Mouse (Mus musculus): ENCODE results near the gene Zfp40. TPM values are rescaled to one million over a fixed set of nuclear protein-coding genes. Genes with fewer than 3 reads are reported as not detected.
A peak's percentile ranks its signal among the peaks of the same experiment; 100 is the strongest.
"Not testable (repeated sequence)": the region's sequence is repeated elsewhere in the genome, so short reads cannot be mapped to it uniquely, and the experiment has no call there.

Zfp40 gene
- 23.1 and 24.0 TPM in 2 replicates for polyA plus RNA-seq (2016; fragmentation: Nextera tagmentation; extraction: Ambion mirVana)

GRCm38 (mm10) chr17:23192453-23193379 lies at the start of gene Zfp40:
TSS of gene Zfp40 (minus strand) at chr17:23193252.
- H3K9ac ChIP-seq (replicated peaks), result peak within 1 kb of the TSS; percentile 81
- 4% methylated on average over 27 of the region's 27 CpGs for WGBS
- peak within 1 kb of the TSS; percentile 65 for H3K4me2 ChIP-seq (replicated peaks)
- peak within 1 kb of the TSS; percentile 63 for H3K27ac ChIP-seq (replicated peaks)
- H3K9me3 ChIP-seq, result no peaks in the 10 kb centered on the region
- H3K4me3 ChIP-seq, result peak within 1 kb of the TSS; percentile 69
- H3K36me3 ChIP-seq, result peaks cover 8% of the 10 kb centered on the region
- peak; percentile 100 for ATAC-seq (ENCODE audit: low FRiP score, low read depth)
- no peaks in the 10 kb centered on the region for H3K27me3 ChIP-seq
- H3K4me1 ChIP-seq, result peaks cover 5% of the 10 kb centered on the region; the same call in 1 of the 2 replicates

GRCm38 (mm10) chr17:23218320-23218719 lies 25.3 kb upstream of the Zfp40 start:
- Histone ChIP-seq H3K27ac (replicated peaks) (no peak overlapping the region), H3K36me3 (no peaks in the 10 kb centered on the region), H3K4me2 (replicated peaks) (no peak overlapping the region), H3K9me3 (peaks cover 5% of the 10 kb centered on the region; the same call in 1 of the 2 replicates), H3K27me3 (no peaks in the 10 kb centered on the region), H3K9ac (replicated peaks) (no peak overlapping the region), H3K4me3 (no peak overlapping the region), H3K4me1 (no peaks in the 10 kb centered on the region)
- ATAC-seq (ENCODE audit: low FRiP score, low read depth), result no peak
- WGBS, result 87% methylated on average over 2 of the region's 2 CpGs

GRCm38 (mm10) chr17:23199856-23200255 lies 6.8 kb upstream of the Zfp40 start:
- H3K4me3 ChIP-seq; H3K4me1 ChIP-seq; H3K9me3 ChIP-seq; H3K9ac ChIP-seq (replicated peaks); H3K27me3 ChIP-seq; H3K36me3 ChIP-seq; H3K4me2 ChIP-seq (replicated peaks); ATAC-seq (ENCODE audit: low FRiP score, low read depth); H3K27ac ChIP-seq (replicated peaks): not testable (repeated sequence)
- WGBS, result 0% methylated on average over 1 of the region's 1 CpGs

- WGBS, result under 1% methylated on average over 11 of the region's 11 CpGs
- peaks cover 4% of the 10 kb centered on the region for H3K36me3 ChIP-seq
- peaks cover 5% of the 10 kb centered on the region; the same call in 1 of the 2 replicates for H3K4me1 ChIP-seq
- H3K27me3 ChIP-seq, result no peaks in the 10 kb centered on the region
- H3K9me3 ChIP-seq, result no peaks in the 10 kb centered on the region
- peak; percentile 92 for ATAC-seq (ENCODE audit: low FRiP score, low read depth)
- H3K4me3 ChIP-seq, result peak overlapping the region; percentile 44
- H3K4me2 ChIP-seq (replicated peaks), result peak overlapping the region; percentile 60
- peak overlapping the region; percentile 52; the same call in 1 of the 2 replicates for H3K27ac ChIP-seq (replicated peaks)
- H3K9ac ChIP-seq (replicated peaks), result peak overlapping the region; percentile 47
Observed at GRCm38 (mm10) chr17:23193441-23193840, 389 bp upstream of the Zfp40 start.

GRCm38 (mm10) chr17:23187680-23188079 lies 5.4 kb downstream of the Zfp40 start:
- no peaks in the 10 kb centered on the region for H3K27me3 ChIP-seq
- no peak overlapping the region for H3K4me2 ChIP-seq (replicated peaks)
- ATAC-seq (ENCODE audit: low FRiP score, low read depth), result no peak
- H3K4me1 ChIP-seq, result peaks cover 5% of the 10 kb centered on the region; the same call in 1 of the 2 replicates
- no peak overlapping the region for H3K9ac ChIP-seq (replicated peaks)
- H3K36me3 ChIP-seq, result peaks cover 29% of the 10 kb centered on the region
- H3K27ac ChIP-seq (replicated peaks), result no peak overlapping the region
- H3K4me3 ChIP-seq, result no peak overlapping the region
- 75% methylated on average over 2 of the region's 2 CpGs for WGBS
- H3K9me3 ChIP-seq, result no peaks in the 10 kb centered on the region

Other genes with a start within 250 kb of the Zfp40 start
- not detected in 2 replicates for gene Vmn2r-ps130, start 132.1 kb downstream of the Zfp40 start, polyA plus RNA-seq (2016; fragmentation: Nextera tagmentation; extraction: Ambion mirVana)
- gene Vmn2r114, start 119.3 kb upstream of the Zfp40 start, polyA plus RNA-seq (2016; fragmentation: Nextera tagmentation; extraction: Ambion mirVana), result not detected in 2 replicates
- gene Vmn2r115, start 150.5 kb upstream of the Zfp40 start, polyA plus RNA-seq (2016; fragmentation: Nextera tagmentation; extraction: Ambion mirVana), result not detected in 2 replicates
- not detected in 2 replicates for gene Vmn2r116, start 191.4 kb upstream of the Zfp40 start, polyA plus RNA-seq (2016; fragmentation: Nextera tagmentation; extraction: Ambion mirVana)